Mouse (Mus musculus) ES-E14 (cell line): Measurements from ENCODE around the gene Hdac11.

Source experiments
- CHD2 ChIP-seq: IDR thresholded peaks from 2 replicates; pipeline ENCODE4 v1.6.1; 2014; ENCODE audit warnings: mild to moderate bottlenecking, low read depth, low read length, inconsistent platforms
- HCFC1 ChIP-seq: IDR thresholded peaks from 2 replicates; pipeline ENCODE4 v1.6.1; 2012; ENCODE audit warnings: low read length, inconsistent platforms, borderline replicate concordance; ENCODE audit not compliant: insufficient read depth
- MAFK ChIP-seq: IDR thresholded peaks from 2 replicates; pipeline ENCODE4 v1.6.1; 2014; ENCODE audit warnings: mild to moderate bottlenecking, low read depth, low read length, inconsistent platforms; ENCODE audit not compliant: insufficient read depth
- ZC3H11A ChIP-seq: IDR thresholded peaks from 2 replicates; pipeline ENCODE4 v1.6.1; 2012; ENCODE audit warnings: low read depth, mild to moderate bottlenecking, inconsistent platforms, low read length, borderline replicate concordance
- ZNF384 ChIP-seq: IDR thresholded peaks from 2 replicates; pipeline ENCODE4 v1.6.1; 2012; ENCODE audit warnings: low read depth, low read length, inconsistent platforms

DNA sequence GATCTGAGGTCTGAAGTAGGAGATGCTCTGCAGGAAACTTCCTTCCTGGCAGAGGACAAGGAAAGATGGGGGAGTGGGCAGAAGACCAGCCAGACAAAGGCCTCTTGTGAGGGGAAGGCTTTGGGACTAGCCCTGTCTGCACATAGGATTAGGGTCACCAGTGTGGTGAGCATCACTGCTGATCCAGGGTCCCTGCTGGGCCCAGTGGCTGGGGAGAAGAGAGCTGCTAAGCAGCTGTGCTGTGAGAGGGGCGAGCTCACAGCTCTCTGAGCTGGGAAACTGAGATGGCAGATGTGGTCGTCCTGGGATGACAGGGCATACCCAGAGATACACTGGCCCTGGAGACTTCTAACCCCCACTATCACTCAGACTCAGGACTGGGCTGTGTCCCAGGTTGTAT is 35.0 kb downstream of the Hdac11 start:
- TF ChIP-seq ZC3H11A (no peak), CHD2 (no peak), ZNF384 (no peak), MAFK (no peak), HCFC1 (no peak)
